In the genomic region with DNA sequence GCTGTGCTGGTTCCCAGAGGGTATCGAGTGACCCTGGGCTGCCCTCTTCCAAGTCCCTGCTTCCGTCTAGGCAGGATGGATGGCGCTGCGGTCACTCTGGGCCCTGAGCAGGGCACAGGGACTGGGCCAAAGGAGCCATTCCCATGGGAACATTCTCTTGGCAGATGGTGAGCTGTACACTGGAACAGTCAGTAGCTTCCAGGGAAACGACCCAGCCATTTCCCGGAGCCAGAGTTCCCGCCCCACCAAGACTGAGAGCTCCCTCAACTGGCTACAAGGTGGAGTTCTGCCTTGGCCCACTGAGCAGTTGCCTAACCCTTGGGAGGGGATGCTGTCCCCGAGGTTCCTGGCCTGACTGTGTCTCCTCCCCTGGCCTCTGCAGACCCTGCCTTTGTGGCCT, we compare ENCODE assay signal across 8 mouse cellular contexts. TPM values are rescaled to one million over a fixed set of nuclear protein-coding genes. Genes with fewer than 3 reads are reported as not detected.
DNase-seq lines count a peak whose midpoint lies in the region; ATAC-seq and TF ChIP-seq lines count a peak whose summit lies in the region.

No protein-coding gene starts in this region.

- intact Hi-C loops in heart, postnatal 25 days (cut with DNase I): loop anchor here (5.0 to 10.0 kb wide), 2 partner anchors 59 to 192 kb away; partner anchors contain the start of gene Zfp710

- no peaks in the 10 kb centered on the region for H3K9me3 ChIP-seq in liver, embryonic 11.5 days (ENCODE audit: control insufficient read depth, low read length)
- no peaks in the 10 kb centered on the region for H3K9me3 ChIP-seq in lung, embryonic 16.5 days (ENCODE audit: control insufficient read depth, low read length)

- DNase-seq in cerebellum, postnatal 10 days: peak; percentile 81 to 87
- DNase-seq in cerebellum, adult 8-10 months: no peak
- DNase-seq in liver, embryonic 11.5 days (ENCODE audit: low spot score): no peak
- DNase-seq in liver: no peak
- peak; percentile 64 for DNase-seq in heart, postnatal 25 days (ENCODE audit: low spot score)
- DNase-seq in urinary bladder, postnatal 4 days (ENCODE audit: low spot score in 2 of 2): no peak
- DNase-seq in thymus, adult 2 months: no peak

- WGBS in liver, embryonic 11.5 days: 86% methylated on average over 8 of the region's 8 CpGs
- WGBS in lung, embryonic 16.5 days: 81% methylated on average over 8 of the region's 8 CpGs
- 95% methylated on average over 8 of the region's 8 CpGs for WGBS in thymus, adult 2 months

- no peak overlapping the region for H3K4me2 ChIP-seq in liver, embryonic 11.5 days
- no peak overlapping the region for H3K4me2 ChIP-seq in lung, embryonic 16.5 days (ENCODE audit: low read depth, low read length)

- H3K4me3 ChIP-seq in liver, embryonic 11.5 days (ENCODE audit: low read depth, low read length): no peak overlapping the region
- H3K4me3 ChIP-seq in lung, embryonic 16.5 days (ENCODE audit: low read length): no peak overlapping the region
- no peak overlapping the region for H3K4me3 ChIP-seq in thymus, adult 2 months (ENCODE audit: control insufficient read depth, insufficient read depth, low read length)

- 0 out of 2 replicates have a peak overlapping the region, but pooled peaks have one; percentile 8 for H3K27ac ChIP-seq in liver, embryonic 11.5 days (ENCODE audit: low read depth, low read length)
- no peak overlapping the region for H3K27ac ChIP-seq in lung, embryonic 16.5 days (ENCODE audit: low read length)
- no peak overlapping the region for H3K27ac ChIP-seq in thymus, adult 2 months (ENCODE audit: control insufficient read depth, insufficient read depth, low read length)

- TF ChIP-seq POLR2A in thymus, adult 2 months (IDR thresholded peaks at IDR 0.05; ENCODE audit: control insufficient read depth, extremely low read depth, insufficient read depth, low read length, poor library complexity): no peak

- no peaks in the 10 kb centered on the region; the same call in 1 of the 2 replicates for H3K4me1 ChIP-seq in liver, embryonic 11.5 days (replicated peaks; ENCODE audit: control insufficient read depth, insufficient read depth, low read length)
- H3K4me1 ChIP-seq in lung, embryonic 16.5 days (replicated peaks; ENCODE audit: control insufficient read depth, insufficient read depth, low read length): no peaks in the 10 kb centered on the region
- H3K4me1 ChIP-seq in thymus, adult 2 months (replicated peaks; ENCODE audit: control insufficient read depth, insufficient read depth, low read length): peaks cover 6% of the 10 kb centered on the region

- no peaks in the 10 kb centered on the region for H3K27me3 ChIP-seq in liver, embryonic 11.5 days (replicated peaks; ENCODE audit: control insufficient read depth, insufficient read depth, low read length)
- no peaks in the 10 kb centered on the region for H3K27me3 ChIP-seq in lung, embryonic 16.5 days (ENCODE audit: control insufficient read depth, insufficient read depth, low read depth, low read length)
- no peaks in the 10 kb centered on the region for H3K27me3 ChIP-seq in thymus, adult 2 months (ENCODE audit: control insufficient read depth, insufficient read depth, low read length)

- peaks cover 33% of the 10 kb centered on the region for H3K36me3 ChIP-seq in liver, embryonic 11.5 days (ENCODE audit: control insufficient read depth, insufficient read depth, low read length)
- H3K36me3 ChIP-seq in lung, embryonic 16.5 days (ENCODE audit: control insufficient read depth, insufficient read depth, low read length): peaks cover 20% of the 10 kb centered on the region
- peaks cover 58% of the 10 kb centered on the region for H3K36me3 ChIP-seq in thymus, adult 2 months (ENCODE audit: control insufficient read depth, insufficient read depth, low read length)

- no peak overlapping the region for H3K9ac ChIP-seq in liver, embryonic 11.5 days (ENCODE audit: low read depth, low read length)
- no peak overlapping the region for H3K9ac ChIP-seq in lung, embryonic 16.5 days (ENCODE audit: low read length)

- ATAC-seq in liver, embryonic 11.5 days (replicated peaks; ENCODE audit: low FRiP score): no peak
- ATAC-seq in lung, embryonic 16.5 days (ENCODE audit: low read depth): peak; percentile 35

- no peak for TF ChIP-seq CTCF in thymus, adult 2 months (IDR thresholded peaks at IDR 0.05; ENCODE audit: borderline replicate concordance, control insufficient read depth, extremely low read depth, insufficient read depth, low read length, poor library complexity)

RNA-seq across cellular contexts. Expression of gene Cib1, which starts 16.0 kb away (rescaled TPM):
- 113 and 114 TPM in 2 replicates for polyA plus RNA-seq in liver, embryonic 11.5 days (2014; fragmentation: Nextera tagmentation; extraction: Ambion mirVana)
- 10 to 100 TPM; 14.1 to 18.0 TPM for total RNA-seq in heart, postnatal 25 days (2021)
- polyA plus RNA-seq in lung, embryonic 16.5 days (2015; fragmentation: Nextera tagmentation; extraction: Ambion mirVana): 88.4 and 96.0 TPM in 2 replicates
- 152 and 192 TPM in 2 replicates for polyA plus RNA-seq in thymus, adult 2 months (2012; rRNA removed)

RNA-seq across cellular contexts. Expression of gene Gdpgp1, which starts 16.1 kb away (rescaled TPM):
- 6.5 and 7.4 TPM in 2 replicates for polyA plus RNA-seq in liver, embryonic 11.5 days (2014; fragmentation: Nextera tagmentation; extraction: Ambion mirVana)
- total RNA-seq in heart, postnatal 25 days (2021): 1 to 10 TPM; 1.4 to 1.8 TPM
- 3.5 and 3.9 TPM in 2 replicates for polyA plus RNA-seq in lung, embryonic 16.5 days (2015; fragmentation: Nextera tagmentation; extraction: Ambion mirVana)
- polyA plus RNA-seq in thymus, adult 2 months (2012; rRNA removed): 5.3 and 5.4 TPM in 2 replicates

RNA-seq across cellular contexts. Expression of gene Ttll13, which starts 29.6 kb away (rescaled TPM):
- 0.52 and 1.6 TPM in 2 replicates for polyA plus RNA-seq in liver, embryonic 11.5 days (2014; fragmentation: Nextera tagmentation; extraction: Ambion mirVana)
- under 1 TPM; 0.28 to 0.52 TPM for total RNA-seq in heart, postnatal 25 days (2021)
- 1.1 and 2.2 TPM in 2 replicates for polyA plus RNA-seq in lung, embryonic 16.5 days (2015; fragmentation: Nextera tagmentation; extraction: Ambion mirVana)
- 0.54 and 0.62 TPM in 2 replicates for polyA plus RNA-seq in thymus, adult 2 months (2012; rRNA removed)

RNA-seq across cellular contexts. Expression of gene Sema4b, which starts 29.9 kb away (rescaled TPM):
- polyA plus RNA-seq in liver, embryonic 11.5 days (2014; fragmentation: Nextera tagmentation; extraction: Ambion mirVana): 11.7 and 12.9 TPM in 2 replicates
- total RNA-seq in heart, postnatal 25 days (2021): 10 to 100 TPM; 11.0 to 12.7 TPM
- polyA plus RNA-seq in lung, embryonic 16.5 days (2015; fragmentation: Nextera tagmentation; extraction: Ambion mirVana): 15.8 and 16.3 TPM in 2 replicates
- polyA plus RNA-seq in thymus, adult 2 months (2012; rRNA removed): 37.4 and 44.1 TPM in 2 replicates

RNA-seq across cellular contexts. Expression of gene Ngrn, which starts 44.4 kb away (rescaled TPM):
- 55.1 and 58.4 TPM in 2 replicates for polyA plus RNA-seq in liver, embryonic 11.5 days (2014; fragmentation: Nextera tagmentation; extraction: Ambion mirVana)
- 10 to 100 TPM; 25.1 to 27.1 TPM for total RNA-seq in heart, postnatal 25 days (2021)
- 46.2 and 47.4 TPM in 2 replicates for polyA plus RNA-seq in lung, embryonic 16.5 days (2015; fragmentation: Nextera tagmentation; extraction: Ambion mirVana)
- polyA plus RNA-seq in thymus, adult 2 months (2012; rRNA removed): 43.2 and 53.8 TPM in 2 replicates

Comparison
In these comparisons a context has a peak if more than half of its experiments do, and no peak if none do; other contexts are left out.
1. DNase-seq: peak in cerebellum, postnatal 10 days (2 of 2) and heart, postnatal 25 days (single experiment); none in cerebellum, adult 8-10 months (single experiment), liver, embryonic 11.5 days (single experiment), liver (single experiment), urinary bladder, postnatal 4 days (0 of 2) and thymus, adult 2 months (single experiment).